Mouse (Mus musculus) ES-Bruce4 (cell line): Measurements from ENCODE around the gene 1700029H14Rik. TPM values are rescaled to one million over a fixed set of nuclear protein-coding genes. Genes with fewer than 3 reads are reported as not detected.

Experiments
- H3K27ac ChIP-seq: 2 replicates; pipeline ENCODE4 v1.5.1; 2012; ENCODE audit warnings: low read length, inconsistent platforms; ENCODE audit not compliant: insufficient read depth
- H3K27me3 ChIP-seq: 2 replicates; pipeline ENCODE4 v1.6.1; 2012; ENCODE audit warnings: mild to moderate bottlenecking, low read length, inconsistent platforms; ENCODE audit not compliant: control insufficient read depth, poor library complexity, insufficient read depth, severe bottlenecking
- H3K36me3 ChIP-seq: 2 replicates; pipeline ENCODE4 v1.6.1; 2012; ENCODE audit warnings: inconsistent platforms, mild to moderate bottlenecking, low read length, moderate library complexity; ENCODE audit not compliant: control insufficient read depth, poor library complexity, insufficient read depth, severe bottlenecking
- H3K4me1 ChIP-seq: one replicate; pipeline ENCODE4 v1.8.1; 2011; ENCODE audit warnings: low read length; ENCODE audit not compliant: control insufficient read depth, insufficient read depth
- H3K4me3 ChIP-seq: 2 replicates; pipeline ENCODE4 v1.5.1; 2011; ENCODE audit warnings: low read depth, mild to moderate bottlenecking, low read length
- H3K9ac ChIP-seq: 2 replicates; pipeline ENCODE4 v1.6.1; 2012; ENCODE audit warnings: low read depth, mild to moderate bottlenecking, inconsistent platforms; ENCODE audit not compliant: poor library complexity, severe bottlenecking
- H3K9me3 ChIP-seq: replicated peaks from 2 replicates; pipeline ENCODE4 v1.6.1; 2012; ENCODE audit warnings: mild to moderate bottlenecking, low read length, inconsistent platforms; ENCODE audit not compliant: control insufficient read depth, poor library complexity, insufficient read depth, severe bottlenecking
- CTCF ChIP-seq: IDR thresholded peaks from one replicate; pipeline ENCODE4 v1.8.1; 2011; ENCODE audit warnings: low read depth, low read length
- EP300 ChIP-seq: IDR thresholded peaks from 2 replicates; pipeline ENCODE4 v1.6.1; 2011; ENCODE audit warnings: low read depth, low read length; ENCODE audit not compliant: insufficient read depth
- POLR2A ChIP-seq: IDR thresholded peaks from one replicate; pipeline ENCODE4 v1.8.1; 2011; ENCODE audit warnings: low read length; ENCODE audit not compliant: insufficient read depth
- polyA plus RNA-seq: library from polyadenylated mRNA; stranded (reverse); fragments of >200 nt; gene quantifications from 2 replicates; pipeline ENCODE4 v1.2.4, GENCODE M21; 2011; ENCODE audit warnings: low read depth; ENCODE audit not compliant: missing spikeins, insufficient read depth, insufficient read length

The 1700029H14Rik gene
- polyA plus RNA-seq, 1 experiment: not detected

DNA sequence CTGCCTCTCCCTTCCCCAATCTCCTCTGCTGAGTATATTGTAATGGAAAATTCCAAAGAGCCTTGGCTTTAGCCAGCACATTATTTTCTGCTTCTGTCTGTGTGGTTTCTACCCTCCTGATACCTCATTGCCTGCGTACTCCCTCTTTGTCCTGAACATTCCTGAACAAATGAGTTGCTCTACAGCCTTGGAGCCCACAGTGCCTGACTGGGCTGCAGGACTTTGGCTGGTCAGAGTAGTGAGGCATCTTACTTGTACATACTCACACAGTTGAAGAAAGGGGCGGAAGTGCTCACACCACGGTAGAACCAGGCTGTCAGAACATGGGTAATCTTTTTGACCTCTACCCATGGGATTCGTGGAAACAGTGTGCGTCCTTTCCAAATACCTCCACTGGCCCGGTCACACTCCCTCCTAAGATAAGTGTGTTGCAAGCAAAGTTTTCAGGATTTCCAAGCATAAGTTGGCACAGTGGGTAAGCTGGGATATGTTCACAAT lies 44.9 kb downstream of the 1700029H14Rik start:
- Histone ChIP-seq H3K4me1 (no peaks in the 10 kb centered on the region), H3K9ac (no peak overlapping the region), H3K27ac (no peak overlapping the region), H3K9me3 (no peaks in the 10 kb centered on the region), H3K36me3 (no peaks in the 10 kb centered on the region), H3K4me3 (no peak overlapping the region), H3K27me3 (no peaks in the 10 kb centered on the region)
- no peak for TF ChIP-seq CTCF
- TF ChIP-seq EP300: no peak
- TF ChIP-seq POLR2A: no peak

GRCm38 (mm10) chr8:13516728-13517127 lies 45.5 kb downstream of the 1700029H14Rik start:
- no peak for TF ChIP-seq EP300
- no peak for TF ChIP-seq POLR2A
- no peak for TF ChIP-seq CTCF
- H3K36me3 ChIP-seq: no peaks in the 10 kb centered on the region
- no peaks in the 10 kb centered on the region for H3K9me3 ChIP-seq
- no peaks in the 10 kb centered on the region for H3K27me3 ChIP-seq
- H3K27ac ChIP-seq: no peak overlapping the region
- H3K9ac ChIP-seq: no peak overlapping the region
- no peak overlapping the region for H3K4me3 ChIP-seq
- H3K4me1 ChIP-seq: no peaks in the 10 kb centered on the region

GRCm38 (mm10) chr8:13516011-13516442 lies 46.2 kb downstream of the 1700029H14Rik start:
- no peaks in the 10 kb centered on the region for H3K4me1 ChIP-seq
- no peak overlapping the region for H3K9ac ChIP-seq
- no peak overlapping the region for H3K4me3 ChIP-seq
- no peaks in the 10 kb centered on the region for H3K27me3 ChIP-seq
- TF ChIP-seq EP300 (no peak), POLR2A (no peak), CTCF (no peak)
- no peaks in the 10 kb centered on the region for H3K36me3 ChIP-seq
- no peaks in the 10 kb centered on the region for H3K9me3 ChIP-seq
- no peak overlapping the region for H3K27ac ChIP-seq

- TF ChIP-seq EP300 (no peak), POLR2A (no peak), CTCF (no peak)
- Histone ChIP-seq H3K4me1 (no peaks in the 10 kb centered on the region), H3K4me3 (no peak overlapping the region), H3K27ac (no peak overlapping the region), H3K27me3 (no peaks in the 10 kb centered on the region), H3K9me3 (no peaks in the 10 kb centered on the region), H3K36me3 (no peaks in the 10 kb centered on the region), H3K9ac (no peak overlapping the region)
Observed at GRCm38 (mm10) chr8:13513556-13514370, 48.5 kb downstream of the 1700029H14Rik start.

DNA sequence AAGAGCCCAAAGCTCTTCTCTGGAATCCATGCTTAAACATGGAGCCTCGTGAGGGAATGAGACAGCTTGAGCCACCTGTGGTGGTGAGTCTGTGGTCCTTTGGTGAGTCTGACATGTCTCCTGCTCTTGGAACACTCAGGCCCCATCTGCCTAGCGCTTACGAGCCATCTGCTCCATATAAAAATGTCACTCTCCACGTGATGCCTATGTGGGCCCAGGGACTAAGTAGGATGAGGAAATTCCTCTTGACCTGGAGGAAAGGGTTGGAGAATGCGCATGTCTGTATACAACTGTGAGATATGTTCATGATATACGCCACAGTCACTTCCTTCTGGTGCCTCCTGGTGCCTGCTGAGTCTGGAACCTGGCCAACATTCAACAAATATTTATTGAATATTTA lies 49.6 kb downstream of the 1700029H14Rik start:
- Histone ChIP-seq H3K27me3 (no peaks in the 10 kb centered on the region), H3K4me1 (no peaks in the 10 kb centered on the region), H3K4me3 (no peak overlapping the region), H3K9ac (no peak overlapping the region), H3K27ac (no peak overlapping the region), H3K36me3 (no peaks in the 10 kb centered on the region), H3K9me3 (no peaks in the 10 kb centered on the region)
- TF ChIP-seq CTCF: no peak
- no peak for TF ChIP-seq EP300
- no peak for TF ChIP-seq POLR2A

DNA sequence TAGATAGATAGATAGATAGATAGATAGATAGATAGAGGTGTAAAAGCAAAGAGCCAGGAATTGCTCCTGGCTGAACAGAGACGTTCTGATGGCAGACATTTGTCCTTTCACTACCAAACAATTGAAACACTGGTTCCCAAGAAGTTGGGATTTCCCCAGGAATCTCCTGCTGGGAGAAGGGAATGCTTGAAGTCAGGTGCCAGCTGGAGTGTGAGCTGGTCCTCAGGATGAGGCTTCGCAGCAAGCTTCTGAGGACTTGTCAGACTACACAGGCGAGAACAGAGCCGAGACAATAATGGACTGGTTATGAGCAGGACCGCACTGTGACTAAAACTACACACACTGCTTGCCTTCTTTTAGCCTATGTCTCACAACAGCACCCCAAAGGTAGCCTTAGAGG lies 50.2 kb downstream of the 1700029H14Rik start:
- Histone ChIP-seq H3K36me3 (no peaks in the 10 kb centered on the region), H3K9ac (no peak overlapping the region), H3K4me3 (no peak overlapping the region), H3K9me3 (no peaks in the 10 kb centered on the region), H3K27ac (no peak overlapping the region), H3K27me3 (no peaks in the 10 kb centered on the region), H3K4me1 (no peaks in the 10 kb centered on the region)
- TF ChIP-seq CTCF (no peak), EP300 (no peak), POLR2A (no peak)
